Mouse (Mus musculus): ENCODE measurements at regions not wholly inside any gene's neighbourhood (a gene's known extent, or its start where the extent isn't known, plus 50 kb on each side); places are given as distances from the start of the nearest gene placed in this dataset.

DNA sequence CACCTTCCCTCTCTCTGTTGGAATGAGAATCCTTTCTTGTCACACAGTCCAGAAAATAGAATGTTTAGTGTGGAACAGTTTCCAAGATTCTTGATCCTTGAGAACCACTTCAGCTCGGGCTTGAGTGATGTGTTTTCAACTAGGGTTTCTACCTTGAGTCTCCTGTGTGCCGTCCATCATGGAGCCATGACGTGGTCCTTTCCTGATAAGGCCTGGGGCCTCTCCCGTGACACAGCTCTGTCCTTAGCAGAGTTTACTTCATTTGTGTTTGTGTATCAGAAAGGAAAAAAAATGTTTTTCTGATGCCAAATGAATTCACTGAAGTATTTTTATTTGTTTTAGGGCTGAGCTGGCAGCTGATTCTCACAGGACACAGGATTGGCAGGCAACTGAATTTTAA lies 148.6 kb downstream of the Mettl11b start:
- 88% methylated on average over 4 of the region's 4 CpGs for WGBS
- no peaks in the 10 kb centered on the region; the same call in 1 of the 2 replicates for H3K4me1 ChIP-seq

DNA sequence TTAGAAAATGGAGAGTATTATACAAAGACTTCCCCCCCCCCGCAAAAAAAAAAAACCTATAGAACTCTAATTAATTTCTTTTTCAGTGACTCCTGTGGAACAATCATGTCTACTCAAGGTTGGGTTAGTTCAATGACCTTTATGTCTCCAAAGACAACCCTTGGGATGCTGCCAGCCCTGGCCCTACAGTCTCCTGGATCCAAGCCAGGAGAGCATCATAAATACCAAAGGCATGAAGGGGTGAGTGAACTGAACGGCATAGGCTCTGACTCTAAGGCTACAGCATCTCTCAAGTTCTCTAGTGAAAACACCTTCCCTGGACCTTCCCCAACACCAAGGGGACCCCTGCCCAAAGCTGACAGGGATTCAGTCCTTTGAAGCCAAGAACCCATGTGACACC lies 149.4 kb downstream of the Mettl11b start:
- Histone ChIP-seq H3K4me3 (no peak overlapping the region), H3K4me2 (replicated peaks) (no peak overlapping the region), H3K9ac (replicated peaks) (no peak overlapping the region), H3K27me3 (no peaks in the 10 kb centered on the region), H3K9me3 (no peaks in the 10 kb centered on the region), H3K36me3 (no peaks in the 10 kb centered on the region), H3K27ac (replicated peaks) (no peak overlapping the region), H3K4me1 (no peaks in the 10 kb centered on the region; the same call in 1 of the 2 replicates)
- no peak for ATAC-seq (ENCODE audit: low FRiP score, low read depth)
- 86% methylated on average over 2 of the region's 2 CpGs for WGBS

More for the DNA sequence above, 148.6 kb downstream of the Mettl11b start:
- H3K9ac ChIP-seq (replicated peaks) = no peak overlapping the region
- H3K4me2 ChIP-seq (replicated peaks) = no peak overlapping the region
- H3K27me3 ChIP-seq = no peaks in the 10 kb centered on the region
- H3K9me3 ChIP-seq = no peaks in the 10 kb centered on the region
- no peak overlapping the region for H3K4me3 ChIP-seq
- H3K36me3 ChIP-seq = no peaks in the 10 kb centered on the region
- ATAC-seq (ENCODE audit: low FRiP score, low read depth) = no peak
- H3K27ac ChIP-seq (replicated peaks) = no peak overlapping the region

DNA sequence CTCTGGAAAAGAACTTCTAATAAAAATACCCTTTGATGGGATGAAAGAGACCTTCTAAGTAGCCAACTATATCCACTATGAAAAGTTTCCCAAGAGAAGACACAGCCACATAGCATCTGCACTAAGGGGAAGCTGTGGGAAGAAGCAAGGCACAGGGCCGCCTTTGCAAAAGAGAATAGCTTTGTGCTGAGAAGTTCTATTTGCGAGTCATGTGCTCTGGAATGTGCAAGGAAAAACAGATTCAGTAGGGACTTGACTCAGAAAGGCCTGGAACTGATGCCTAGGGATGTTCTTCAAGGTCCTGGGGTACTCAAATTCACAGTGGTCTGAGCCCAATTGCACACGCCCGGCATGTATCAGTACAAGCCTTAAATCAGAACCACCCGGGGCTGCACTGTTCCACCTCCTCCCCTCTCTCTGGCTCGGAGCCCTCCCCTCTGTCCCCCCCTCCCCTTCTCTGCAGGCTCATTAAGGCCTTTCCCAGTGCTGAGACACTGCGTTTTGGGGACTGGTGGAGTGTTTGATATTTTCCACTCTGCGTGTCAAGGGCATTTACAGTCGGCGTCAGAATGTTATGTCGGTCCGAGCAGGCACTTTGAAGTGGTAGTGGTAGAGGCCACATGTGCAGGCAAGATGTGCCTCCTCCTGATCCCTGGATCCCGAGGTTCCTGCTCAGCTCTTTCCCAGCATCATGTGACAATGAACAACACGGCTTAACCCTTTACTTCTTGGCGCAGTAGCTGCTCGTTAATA lies 150.4 kb downstream of the Mettl11b start:
- Histone ChIP-seq H3K9me3 (no peaks in the 10 kb centered on the region), H3K4me3 (no peak overlapping the region), H3K27me3 (no peaks in the 10 kb centered on the region), H3K9ac (replicated peaks) (no peak overlapping the region), H3K4me2 (replicated peaks) (no peak overlapping the region), H3K27ac (replicated peaks) (no peak overlapping the region), H3K4me1 (no peaks in the 10 kb centered on the region; the same call in 1 of the 2 replicates), H3K36me3 (no peaks in the 10 kb centered on the region)
- peak; percentile 74 for ATAC-seq (ENCODE audit: low FRiP score, low read depth)
- 69% methylated on average over 16 of the region's 16 CpGs for WGBS

DNA sequence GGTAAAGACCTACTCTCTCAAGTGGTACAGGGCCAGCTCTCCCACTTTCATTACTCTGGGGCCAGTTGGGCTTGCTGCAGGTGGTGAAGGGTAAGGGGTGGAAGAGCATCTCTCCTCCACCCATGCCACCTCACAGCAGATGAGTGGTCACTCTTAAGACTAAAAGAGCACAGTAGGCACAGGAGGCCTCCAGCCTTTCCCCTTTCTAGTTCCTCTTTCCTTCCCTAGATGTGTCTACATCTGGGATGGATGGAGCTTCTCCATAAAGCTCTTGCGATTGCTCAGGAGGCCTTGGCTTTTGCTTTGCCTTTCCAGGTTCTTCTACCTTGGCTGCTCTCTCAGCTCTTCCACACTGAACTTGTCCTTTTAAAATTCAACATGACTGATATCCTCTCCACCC lies 151.5 kb downstream of the Mettl11b start:
- 100% methylated on average over 1 of the region's 1 CpGs for WGBS
- Histone ChIP-seq H3K36me3 (no peaks in the 10 kb centered on the region), H3K4me3 (no peak overlapping the region), H3K4me2 (replicated peaks) (no peak overlapping the region), H3K9me3 (no peaks in the 10 kb centered on the region), H3K4me1 (no peaks in the 10 kb centered on the region; the same call in 1 of the 2 replicates), H3K27ac (replicated peaks) (no peak overlapping the region), H3K9ac (replicated peaks) (no peak overlapping the region), H3K27me3 (no peaks in the 10 kb centered on the region)
- no peak for ATAC-seq (ENCODE audit: low FRiP score, low read depth)

DNA sequence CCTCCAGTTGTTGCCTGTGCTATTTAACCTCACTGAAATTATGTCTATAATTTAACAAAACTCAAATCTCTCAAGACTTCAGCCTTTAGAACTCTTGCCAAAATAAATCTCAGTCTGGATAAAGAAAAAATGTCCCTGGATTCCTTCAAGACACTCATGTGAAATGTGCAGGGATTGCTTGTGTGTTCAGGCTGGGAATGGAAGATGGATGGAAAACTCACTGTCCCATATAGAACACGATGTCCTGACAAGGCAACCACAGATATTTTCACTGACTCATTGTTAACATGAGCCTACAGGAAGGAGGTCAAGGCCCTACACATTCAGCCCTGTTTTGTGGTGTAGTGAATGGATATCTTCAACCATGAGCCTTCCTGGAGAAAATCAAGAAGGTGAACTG lies 160.3 kb upstream of the Gorab start:
- 74% methylated on average over 1 of the region's 1 CpGs for WGBS
- no peak overlapping the region for H3K4me3 ChIP-seq
- no peaks in the 10 kb centered on the region for H3K27me3 ChIP-seq
- no peaks in the 10 kb centered on the region for H3K4me1 ChIP-seq
- H3K27ac ChIP-seq (replicated peaks) = no peak overlapping the region
- no peaks in the 10 kb centered on the region for H3K9me3 ChIP-seq
- H3K4me2 ChIP-seq (replicated peaks) = no peak overlapping the region
- no peak for ATAC-seq (ENCODE audit: low FRiP score, low read depth)
- no peak overlapping the region for H3K9ac ChIP-seq (replicated peaks)
- H3K36me3 ChIP-seq = no peaks in the 10 kb centered on the region

DNA sequence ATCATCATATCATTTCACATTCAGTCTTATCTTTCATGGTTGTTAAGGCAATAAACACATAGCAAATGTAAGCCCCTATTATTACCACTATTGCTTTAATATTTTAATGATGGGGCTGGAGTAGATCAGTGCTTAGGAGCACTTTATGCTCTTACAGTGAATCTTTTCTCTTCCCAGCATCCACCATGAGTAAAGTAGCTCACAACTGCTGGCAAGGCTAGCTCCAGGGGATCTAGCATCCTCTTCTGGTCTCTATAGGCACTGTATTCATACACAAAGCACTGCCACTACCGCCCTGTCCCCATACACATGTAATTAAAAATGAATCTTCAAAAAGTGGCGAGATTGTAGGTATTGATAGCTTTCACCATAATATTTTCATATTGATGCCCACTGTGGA lies 159.6 kb upstream of the Gorab start:
- no peaks in the 10 kb centered on the region for H3K27me3 ChIP-seq
- ATAC-seq (ENCODE audit: low FRiP score, low read depth) = no peak
- H3K4me2 ChIP-seq (replicated peaks) = no peak overlapping the region
- no peaks in the 10 kb centered on the region for H3K36me3 ChIP-seq
- no peak overlapping the region for H3K9ac ChIP-seq (replicated peaks)
- H3K4me1 ChIP-seq = no peaks in the 10 kb centered on the region
- 90% methylated on average over 2 of the region's 2 CpGs for WGBS
- no peak overlapping the region for H3K4me3 ChIP-seq
- H3K9me3 ChIP-seq = no peaks in the 10 kb centered on the region
- H3K27ac ChIP-seq (replicated peaks) = no peak overlapping the region

DNA sequence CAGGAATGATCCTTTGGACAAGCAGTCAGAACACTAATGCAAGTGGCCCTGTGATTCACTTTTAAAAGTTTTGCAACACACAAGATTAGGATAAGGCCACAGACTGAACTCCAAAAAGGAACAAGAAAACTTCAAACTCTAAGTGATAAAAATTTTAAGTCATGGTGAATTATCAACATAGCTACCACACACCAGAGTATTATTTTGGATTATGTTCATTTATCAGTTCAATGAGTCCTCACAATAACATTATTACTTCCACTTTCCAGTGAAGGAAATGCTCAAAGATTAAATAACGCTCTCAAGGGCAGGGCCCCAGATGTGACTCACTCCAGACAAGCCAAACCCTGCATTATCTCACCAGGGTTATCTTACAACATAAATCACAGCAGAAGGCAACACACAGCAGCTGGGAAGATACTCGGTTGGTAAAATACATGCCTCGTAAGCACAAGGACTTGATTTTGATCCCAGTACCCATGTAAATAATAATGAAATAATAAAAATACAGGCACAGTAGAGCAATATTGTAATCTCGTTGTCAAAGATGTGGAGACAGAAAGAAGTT lies 158.8 kb upstream of the Gorab start:
- WGBS = 79% methylated on average over 4 of the region's 4 CpGs
- Histone ChIP-seq H3K4me3 (no peak overlapping the region), H3K4me2 (replicated peaks) (no peak overlapping the region), H3K4me1 (no peaks in the 10 kb centered on the region), H3K27me3 (no peaks in the 10 kb centered on the region), H3K9me3 (no peaks in the 10 kb centered on the region), H3K9ac (replicated peaks) (no peak overlapping the region), H3K27ac (replicated peaks) (no peak overlapping the region), H3K36me3 (no peaks in the 10 kb centered on the region)
- no peak for ATAC-seq (ENCODE audit: low FRiP score, low read depth)

DNA sequence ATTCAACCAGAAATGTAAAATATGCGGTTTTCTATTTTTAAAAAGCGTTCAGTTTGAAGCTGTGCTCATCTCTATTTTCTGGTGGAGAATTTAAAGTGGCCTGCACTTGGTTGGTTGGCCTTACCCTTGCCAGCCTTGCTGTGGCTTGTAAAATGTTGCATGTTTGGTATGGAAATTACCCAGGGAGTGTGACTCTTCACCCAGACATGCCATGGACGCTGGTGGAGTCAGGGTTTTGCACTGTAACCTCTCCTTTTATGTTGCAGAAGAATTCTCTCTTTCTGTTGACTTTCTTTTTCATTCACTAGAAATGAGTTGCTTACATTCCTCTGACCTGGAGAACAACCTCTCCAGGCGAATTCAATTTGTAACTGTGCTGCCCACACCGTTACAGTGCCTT lies 157.5 kb upstream of the Gorab start:
- H3K36me3 ChIP-seq = no peaks in the 10 kb centered on the region
- no peak overlapping the region for H3K4me2 ChIP-seq (replicated peaks)
- no peak for ATAC-seq (ENCODE audit: low FRiP score, low read depth)
- no peak overlapping the region for H3K9ac ChIP-seq (replicated peaks)
- H3K27ac ChIP-seq (replicated peaks) = no peak overlapping the region
- H3K4me1 ChIP-seq = no peaks in the 10 kb centered on the region
- no peak overlapping the region for H3K4me3 ChIP-seq
- no peaks in the 10 kb centered on the region for H3K27me3 ChIP-seq
- whole genome bisulfite sequencing = 68% methylated on average over 5 of the region's 5 CpGs
- no peaks in the 10 kb centered on the region for H3K9me3 ChIP-seq

DNA sequence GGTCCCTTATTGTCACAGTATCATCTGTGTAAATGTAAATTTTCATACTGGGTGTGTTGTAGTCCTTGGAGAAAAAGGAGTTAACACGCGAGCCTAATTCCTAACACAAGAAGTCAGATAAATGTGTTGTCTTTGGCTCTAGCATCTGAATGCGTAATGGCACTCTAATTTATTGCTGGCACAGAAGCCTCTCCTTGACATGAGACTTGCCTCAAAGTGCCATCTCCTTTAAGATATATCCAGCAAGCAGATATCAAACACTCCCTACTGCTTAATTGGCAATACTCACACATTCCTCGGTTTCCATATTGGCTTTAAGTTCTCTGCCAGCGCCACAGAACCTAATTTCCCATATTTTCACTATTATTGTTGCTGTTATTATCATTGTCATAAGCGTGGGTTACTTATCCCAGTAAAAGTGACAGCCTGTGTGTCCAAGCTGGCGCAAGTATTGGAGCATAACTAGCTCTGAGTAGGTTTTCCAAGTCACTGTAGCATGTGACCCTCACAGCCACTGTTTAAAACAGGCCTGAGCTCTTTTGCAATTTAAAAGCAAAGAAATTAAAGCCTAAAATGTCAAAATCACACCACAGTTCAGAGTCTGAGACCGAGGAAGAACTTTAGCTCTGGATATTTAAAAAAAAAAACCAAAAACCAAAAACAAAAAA lies 156.9 kb upstream of the Gorab start:
- no peak for ATAC-seq (ENCODE audit: low FRiP score, low read depth)
- no peak overlapping the region for H3K4me2 ChIP-seq (replicated peaks)
- no peaks in the 10 kb centered on the region for H3K4me1 ChIP-seq

DNA sequence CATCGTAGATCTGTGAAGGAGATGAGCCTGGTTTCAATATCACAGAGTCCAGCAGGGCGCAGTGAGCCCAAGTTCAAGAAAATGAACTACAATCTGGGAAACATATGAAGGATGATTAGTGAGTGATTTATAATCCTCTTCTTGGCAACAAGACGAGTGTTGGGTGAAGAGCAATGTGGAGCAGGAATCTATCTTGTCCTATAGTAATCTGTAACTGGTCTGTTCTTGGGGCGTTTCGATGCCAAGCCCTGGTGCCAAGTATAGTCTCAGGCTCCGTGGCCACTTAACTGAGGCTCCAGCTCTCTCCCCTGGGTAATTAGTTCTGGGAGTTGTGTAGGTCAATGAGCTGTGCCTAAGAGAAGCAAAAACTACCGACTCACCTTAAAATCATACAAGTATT lies 154.4 kb upstream of the Gorab start:
- H3K36me3 ChIP-seq = no peaks in the 10 kb centered on the region

More for the DNA sequence above, 156.9 kb upstream of the Gorab start:
- Histone ChIP-seq H3K27me3 (no peaks in the 10 kb centered on the region), H3K9me3 (no peaks in the 10 kb centered on the region), H3K9ac (replicated peaks) (no peak overlapping the region), H3K27ac (replicated peaks) (no peak overlapping the region), H3K4me3 (no peak overlapping the region), H3K36me3 (no peaks in the 10 kb centered on the region)
- WGBS = 92% methylated on average over 8 of the region's 8 CpGs

DNA sequence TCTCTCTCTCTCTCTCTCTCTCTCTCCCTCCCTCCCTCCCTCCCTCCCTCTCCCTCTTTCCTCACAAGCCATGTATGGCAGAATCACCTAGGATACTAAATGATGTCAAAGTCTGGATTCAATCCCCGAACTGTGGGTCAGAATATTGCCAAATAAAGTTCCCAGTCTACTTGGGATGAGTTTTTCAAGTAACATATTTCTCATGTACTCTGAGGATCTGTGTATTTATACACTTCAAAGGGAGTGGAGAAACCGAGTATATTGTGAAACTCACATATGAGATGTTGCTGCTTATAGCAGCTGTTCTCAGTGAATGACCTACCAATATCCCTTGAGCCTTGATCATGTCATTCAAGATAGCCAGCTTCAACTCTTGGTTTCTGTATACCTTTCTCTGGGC lies 151.7 kb upstream of the Gorab start:
- H3K27ac ChIP-seq (replicated peaks) = no peak overlapping the region
- no peak for ATAC-seq (ENCODE audit: low FRiP score, low read depth)

More for the DNA sequence above, 154.4 kb upstream of the Gorab start:
- Histone ChIP-seq H3K27ac (replicated peaks) (no peak overlapping the region), H3K9me3 (no peaks in the 10 kb centered on the region), H3K27me3 (no peaks in the 10 kb centered on the region), H3K4me2 (replicated peaks) (no peak overlapping the region), H3K4me3 (no peak overlapping the region), H3K4me1 (no peaks in the 10 kb centered on the region), H3K9ac (replicated peaks) (no peak overlapping the region)
- WGBS = 89% methylated on average over 7 of the region's 7 CpGs
- ATAC-seq (ENCODE audit: low FRiP score, low read depth) = no peak

DNA sequence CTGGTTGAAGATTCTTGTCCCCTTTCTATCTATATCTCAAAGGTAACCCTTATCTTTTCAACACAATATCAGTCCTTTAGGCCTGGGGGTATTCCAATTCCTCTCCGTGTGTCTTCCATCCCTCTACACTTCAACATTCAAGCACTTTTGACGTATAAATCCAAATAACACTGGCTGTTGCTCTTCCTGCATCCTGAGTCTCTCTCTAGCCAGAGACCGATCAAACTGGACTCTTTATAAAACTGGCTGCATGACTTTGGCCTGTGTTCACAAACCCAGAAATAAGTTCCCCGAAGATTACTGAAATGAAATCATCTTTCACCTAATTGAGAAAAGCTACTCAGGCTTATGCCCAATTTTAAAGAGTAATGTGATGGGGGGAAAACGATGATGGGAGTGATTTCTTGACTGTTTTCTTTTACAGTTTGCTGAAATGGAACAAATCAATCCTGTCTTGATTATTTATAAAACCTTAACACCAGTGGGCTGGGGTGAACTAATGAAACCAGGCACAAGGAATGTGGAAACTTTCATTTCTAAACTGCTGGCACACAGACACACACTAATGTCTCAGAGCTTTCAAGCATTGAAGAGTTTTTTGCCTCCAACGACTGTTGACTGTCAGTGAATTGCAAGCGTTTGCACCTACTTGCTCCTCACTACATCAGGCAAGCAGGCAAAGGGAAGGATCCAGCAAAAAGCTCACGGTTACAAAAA lies 135.5 kb upstream of the Gorab start:
- H3K4me2 ChIP-seq (replicated peaks) = no peak overlapping the region
- no peaks in the 10 kb centered on the region for H3K27me3 ChIP-seq
- no peak overlapping the region for H3K9ac ChIP-seq (replicated peaks)
- H3K4me1 ChIP-seq = no peaks in the 10 kb centered on the region
- no peak overlapping the region for H3K27ac ChIP-seq (replicated peaks)
- H3K4me3 ChIP-seq = no peak overlapping the region
- ATAC-seq (ENCODE audit: low FRiP score, low read depth) = no peak
- WGBS = 86% methylated on average over 8 of the region's 8 CpGs
- no peaks in the 10 kb centered on the region for H3K36me3 ChIP-seq
- no peaks in the 10 kb centered on the region for H3K9me3 ChIP-seq

More for the DNA sequence above, 151.7 kb upstream of the Gorab start:
- H3K4me1 ChIP-seq = no peaks in the 10 kb centered on the region
- no peaks in the 10 kb centered on the region for H3K27me3 ChIP-seq
- H3K9me3 ChIP-seq = no peaks in the 10 kb centered on the region
- no peak overlapping the region for H3K4me2 ChIP-seq (replicated peaks)
- H3K9ac ChIP-seq (replicated peaks) = no peak overlapping the region
- no peak overlapping the region for H3K4me3 ChIP-seq
- no peaks in the 10 kb centered on the region for H3K36me3 ChIP-seq
- WGBS = 79% methylated on average over 2 of the region's 2 CpGs

Data from midbrain, embryonic 12.5 days (tissue).